Mouse (Mus musculus): Measurements from ENCODE around the gene Lhb.
A peak's percentile ranks its signal among the peaks of the same experiment; 100 is the strongest.
"Not testable (repeated sequence)": the region's sequence is repeated elsewhere in the genome, so short reads cannot be mapped to it uniquely, and the experiment has no call there.

The Lhb gene

DNA sequence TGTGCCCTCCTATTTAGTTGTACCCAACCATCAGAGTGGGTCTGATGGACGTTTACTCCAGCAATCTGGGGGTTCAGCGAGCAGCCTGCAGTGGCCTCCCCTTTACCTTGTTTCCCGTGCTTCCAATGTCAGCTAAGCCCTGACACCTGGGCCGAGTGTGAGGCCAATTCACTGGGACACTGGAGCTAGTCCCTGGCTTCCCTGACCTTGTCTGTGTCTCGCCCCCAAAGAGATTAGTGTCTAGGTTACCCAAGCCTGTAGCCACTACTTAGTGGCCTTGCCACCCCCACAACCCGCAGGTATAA is at the start of gene Lhb:
Gene Lhb, plus strand, starts transcription at position 206 of the 305 bp plus-strand sequence.
- DNase-seq = no peak

DNA sequence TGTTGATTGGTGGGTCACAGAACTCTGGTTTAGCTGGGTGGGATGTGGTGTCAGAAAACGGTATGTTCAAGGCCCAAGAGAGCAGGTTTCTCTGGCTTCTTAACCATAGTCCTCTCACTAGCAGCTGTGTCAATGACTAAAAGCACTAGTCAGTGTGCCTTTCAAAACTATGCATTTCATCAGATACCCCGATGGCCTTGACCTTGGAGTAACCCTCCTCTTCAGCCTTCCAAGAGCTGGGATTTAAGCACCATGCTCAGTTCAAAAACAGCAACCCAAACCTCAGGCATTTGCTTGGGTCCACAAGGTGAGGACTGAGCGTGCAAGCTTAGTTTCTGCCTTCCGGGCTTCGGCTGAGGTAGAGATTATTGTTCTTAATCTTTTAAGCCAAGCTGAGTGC is 48.2 kb upstream of the Lhb start:
- no peak for DNase-seq

DNA sequence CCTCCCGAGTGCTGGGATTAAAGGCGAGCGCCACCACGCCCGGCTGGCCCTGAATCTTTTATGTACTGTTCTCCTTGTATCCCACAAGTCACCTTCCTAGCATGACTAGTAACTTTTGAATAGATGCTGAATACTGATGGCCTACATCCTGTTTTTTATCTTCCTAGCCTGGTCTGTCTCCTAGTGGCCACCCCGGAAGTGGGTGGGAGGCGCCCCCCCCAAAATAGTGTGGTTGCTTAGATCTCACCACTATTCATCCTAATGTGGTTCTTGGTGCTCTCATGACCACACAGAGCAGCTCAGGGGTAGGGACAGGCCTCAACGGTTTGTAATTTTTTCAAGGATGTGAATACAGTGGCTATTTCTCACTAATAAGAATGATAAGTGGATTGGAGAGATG is 46.0 kb upstream of the Lhb start:
- no peak for DNase-seq

DNA sequence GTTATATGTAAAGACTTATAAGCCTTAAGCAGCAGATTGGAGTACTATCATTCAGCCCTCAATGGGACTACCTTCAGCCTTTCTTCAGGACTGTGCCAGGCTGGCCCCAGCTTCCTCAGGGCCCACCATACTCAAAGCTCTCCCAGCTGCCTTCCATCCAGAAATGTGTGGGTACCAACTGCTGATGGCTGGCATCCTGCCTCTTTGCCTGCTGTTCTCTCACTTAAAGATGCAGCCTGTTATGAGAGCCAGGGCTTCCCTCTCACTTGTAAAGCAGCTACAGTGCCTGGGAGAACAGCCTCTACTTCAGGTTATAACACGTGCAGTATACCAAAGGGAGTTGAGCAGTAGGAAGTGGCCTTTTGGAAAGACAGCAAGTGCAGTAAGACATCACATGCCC is 44.6 kb upstream of the Lhb start:
- DNase-seq = no peak

DNA sequence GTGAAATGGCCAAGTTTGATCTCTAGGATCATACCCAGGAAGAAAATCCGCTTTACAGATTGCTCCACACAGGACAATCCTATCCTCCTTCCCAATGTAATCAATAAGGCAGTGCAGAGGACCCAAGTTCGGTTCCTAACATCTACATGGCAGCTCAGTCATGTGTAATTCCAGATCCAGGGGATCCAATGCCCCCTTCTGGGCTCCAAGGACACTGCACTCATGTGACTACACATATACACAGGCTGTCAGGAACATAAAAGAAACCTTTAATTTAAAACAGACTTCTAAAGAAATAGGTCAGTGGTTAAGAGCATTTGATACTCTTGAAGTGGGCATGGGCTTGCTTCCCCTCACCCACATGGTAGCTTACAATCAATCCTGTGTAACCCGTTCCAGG is 34.5 kb upstream of the Lhb start:
- no peak for DNase-seq

DNA sequence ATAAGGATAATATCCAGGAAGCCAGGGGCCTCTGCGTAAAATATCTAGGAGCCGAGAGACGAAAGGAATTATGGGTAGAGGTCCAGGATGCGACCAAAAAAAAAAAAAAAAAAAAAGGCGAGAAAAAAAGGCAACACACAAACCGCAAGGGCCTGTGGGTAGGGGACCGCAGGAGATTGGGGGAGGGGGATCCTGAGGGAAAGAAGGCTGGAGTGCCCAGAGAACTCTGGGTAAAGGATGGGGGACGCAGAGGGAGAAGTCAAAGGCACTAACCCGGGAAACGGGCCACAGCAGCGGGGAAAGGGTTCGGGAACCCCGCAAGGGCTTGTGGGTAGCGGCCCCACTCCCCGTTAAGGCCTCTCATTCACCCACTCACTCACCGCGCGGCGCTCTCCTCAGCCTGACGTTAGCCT is 25.5 kb upstream of the Lhb start:
- no peak for DNase-seq

DNA sequence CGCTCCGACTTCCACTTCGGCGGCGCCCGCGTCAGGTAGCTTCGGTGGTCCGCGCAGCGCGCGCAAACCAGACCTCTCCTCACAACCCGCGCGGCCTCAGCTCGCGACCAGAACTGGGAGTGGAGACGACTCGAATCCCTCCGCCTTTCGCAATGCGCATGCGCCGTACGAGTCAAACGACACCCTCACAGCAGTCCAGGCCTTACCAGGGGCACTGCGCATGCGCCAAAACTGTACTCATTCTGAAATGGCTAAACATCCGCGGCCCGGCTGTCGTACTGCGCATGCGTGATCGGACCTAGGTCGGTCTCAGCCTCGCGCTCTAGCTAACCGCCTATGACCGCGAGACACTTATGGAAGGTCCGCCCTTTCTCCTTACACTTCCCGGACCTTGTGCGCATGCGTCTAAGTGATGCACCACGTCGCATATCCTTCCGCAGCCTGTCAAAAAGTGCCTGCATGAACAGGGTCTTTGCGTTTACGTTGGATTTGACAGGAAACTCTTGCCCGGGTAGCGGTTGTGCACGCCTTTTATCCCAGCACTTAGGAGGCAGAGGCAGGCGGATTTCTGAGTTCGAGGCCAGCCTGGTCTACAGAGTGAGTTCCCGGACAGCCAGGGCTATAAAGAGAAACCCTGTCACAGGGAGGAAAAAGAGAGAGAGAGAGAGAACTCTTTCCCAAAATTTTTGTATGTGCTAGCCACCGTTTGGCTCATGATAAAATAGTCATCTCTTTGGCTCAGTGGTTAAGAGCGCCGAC is 24.9 kb upstream of the Lhb start, which contains the start of gene Snrnp70:
Gene Snrnp70, minus strand, starts transcription at position 165 of the 759 bp plus-strand sequence.
- peak; percentile 100 for DNase-seq

DNA sequence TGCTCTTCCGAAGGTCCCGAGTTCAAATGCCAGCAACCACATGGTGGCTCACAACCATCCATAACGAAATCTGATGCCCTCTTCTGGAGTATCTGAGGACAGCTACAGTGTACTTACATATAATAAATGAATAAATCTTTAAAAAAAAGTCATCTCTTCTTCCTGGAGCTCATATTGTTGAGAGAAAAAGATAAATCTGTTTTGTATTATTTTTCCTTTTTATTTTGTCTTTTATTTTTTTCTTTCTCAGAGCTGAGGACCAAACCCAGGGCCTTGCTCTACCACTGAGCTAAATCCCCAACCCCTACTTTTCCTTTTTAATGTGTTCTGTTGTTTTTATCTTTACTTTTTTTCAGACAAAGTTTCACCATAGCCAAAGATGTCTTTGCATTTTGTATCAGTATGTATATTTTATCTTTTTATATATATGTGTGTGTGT is 24.3 kb upstream of the Lhb start:
- not testable (repeated sequence) for DNase-seq

DNA sequence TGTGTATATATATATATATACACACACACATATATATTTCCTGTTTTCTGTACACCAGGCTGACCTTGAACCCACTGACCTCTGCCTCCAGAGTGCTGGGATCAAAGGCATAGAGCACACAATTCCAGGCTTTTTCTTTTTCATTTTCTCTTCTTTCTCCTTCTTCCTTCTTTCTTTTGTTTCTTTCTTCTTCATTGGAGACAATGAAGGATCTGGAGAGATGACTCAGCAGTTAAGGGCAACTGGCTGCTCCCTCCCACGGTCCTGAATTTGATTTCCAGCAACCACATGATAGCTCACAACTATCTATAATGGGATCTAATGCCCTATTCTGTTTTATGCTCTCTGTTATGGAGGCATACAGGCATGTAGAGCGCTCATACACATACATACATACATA is 23.8 kb upstream of the Lhb start:
- no peak for DNase-seq

DNA sequence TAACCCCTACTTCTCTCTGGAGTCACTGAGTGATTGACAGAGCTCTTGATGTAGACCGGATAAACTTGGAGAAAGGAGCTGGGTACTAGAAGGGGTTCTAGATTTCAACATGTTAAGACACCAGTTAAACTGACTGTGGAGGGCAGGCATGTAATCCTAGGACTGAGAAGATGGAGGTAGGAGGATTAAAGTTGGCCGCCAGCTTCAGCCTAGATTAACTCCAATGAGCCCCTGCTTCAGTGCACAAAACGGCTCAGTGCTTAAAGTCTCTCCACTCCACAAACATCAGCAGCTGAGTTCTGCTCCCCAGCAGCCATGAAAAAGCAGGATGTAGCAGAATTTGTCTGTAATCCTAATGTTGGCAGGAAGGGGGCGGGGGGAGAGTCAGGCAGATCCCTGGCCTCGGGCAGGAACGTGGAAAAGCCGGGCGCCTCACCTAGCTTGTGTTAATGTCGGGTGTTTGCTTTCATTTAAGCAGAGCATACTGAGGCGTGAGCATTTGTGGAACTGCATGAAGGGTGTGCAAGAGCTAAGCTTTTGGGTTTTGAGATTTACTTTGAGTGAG is 19.0 kb upstream of the Lhb start:
- DNase-seq = no peak

DNA sequence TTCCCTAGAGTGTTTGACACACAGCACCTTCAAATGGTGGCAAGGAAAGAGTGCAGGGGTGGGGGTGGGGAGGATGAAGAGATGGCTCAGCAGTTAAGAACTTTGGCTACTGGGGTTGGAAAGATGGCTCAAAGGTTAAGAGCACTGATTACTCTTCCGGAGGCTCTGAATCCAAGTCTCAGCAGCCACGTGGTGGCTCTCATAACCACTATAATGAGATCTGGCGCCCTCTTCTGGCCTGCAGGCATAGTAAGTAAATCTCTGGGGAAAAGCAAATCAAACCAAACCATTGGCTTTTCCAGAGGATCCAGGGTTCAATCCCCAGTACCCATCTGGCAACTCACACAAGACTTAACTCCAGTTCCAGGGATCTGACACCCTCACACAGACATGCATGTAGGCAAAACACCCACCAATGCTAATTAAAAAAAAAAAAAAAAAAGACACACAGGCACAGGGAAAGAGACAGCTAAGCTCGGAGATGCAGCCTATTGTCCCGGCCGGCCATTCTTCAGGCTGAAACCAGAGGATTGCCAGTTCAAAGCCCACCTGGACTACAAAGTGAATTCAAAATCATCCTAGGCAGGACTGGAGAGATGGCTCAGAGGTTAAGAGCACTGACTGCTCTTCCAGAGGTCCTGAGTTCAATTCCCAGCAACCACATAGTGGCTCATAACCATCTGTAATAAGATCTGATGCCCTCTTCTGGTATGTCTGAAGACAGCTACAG is 16.9 kb upstream of the Lhb start:
- no peak for DNase-seq

DNA sequence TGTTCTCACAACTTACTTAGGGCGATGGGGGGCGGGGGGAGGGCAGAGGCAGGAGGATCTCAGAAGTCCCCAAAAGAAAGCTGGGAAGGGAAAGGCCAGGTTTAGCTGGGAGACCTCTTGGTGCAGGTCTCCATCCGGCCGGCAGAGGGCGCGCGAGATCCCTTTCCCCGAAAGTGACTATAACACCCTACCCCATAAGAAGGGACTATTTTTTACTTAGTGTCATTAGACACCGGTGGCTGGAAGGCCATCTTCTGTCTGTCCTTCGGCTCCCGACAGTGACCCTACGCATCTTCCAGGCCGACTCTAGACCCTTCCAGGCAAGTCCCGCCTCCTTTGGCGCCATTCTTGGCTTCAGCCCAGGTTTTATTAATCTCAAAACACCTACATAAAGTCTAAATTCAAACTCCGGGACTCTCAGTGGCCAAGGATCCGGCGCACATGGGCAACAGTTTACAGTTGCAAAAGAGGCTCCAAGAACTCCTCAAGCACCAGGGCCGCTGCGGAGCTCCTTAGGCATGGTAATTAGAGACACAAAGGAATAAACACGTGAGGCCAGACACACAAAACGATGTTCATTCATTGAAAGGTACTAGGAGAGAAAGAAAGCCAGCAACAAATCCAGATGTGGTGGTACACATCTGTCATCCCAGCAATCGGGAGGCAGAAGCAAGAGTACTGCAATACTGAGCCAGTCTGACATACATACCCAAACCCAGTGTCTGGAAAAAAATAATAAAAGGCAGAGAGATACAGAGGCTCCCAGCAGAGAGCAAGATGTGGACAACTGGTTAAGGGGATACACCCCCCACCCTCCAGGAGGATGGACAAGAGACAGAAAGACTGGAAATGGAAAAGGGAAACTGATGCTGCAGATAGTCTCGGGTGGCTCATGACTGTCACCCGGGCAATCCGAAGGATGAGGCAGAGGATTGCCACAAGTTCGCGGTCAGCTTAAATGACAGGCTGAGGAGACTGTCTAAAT is 15.2 kb upstream of the Lhb start, which contains the start of gene Kcna7:
Gene Kcna7, plus strand, starts transcription at position 563 of the 985 bp plus-strand sequence.
- DNase-seq = peak; percentile 59

DNA sequence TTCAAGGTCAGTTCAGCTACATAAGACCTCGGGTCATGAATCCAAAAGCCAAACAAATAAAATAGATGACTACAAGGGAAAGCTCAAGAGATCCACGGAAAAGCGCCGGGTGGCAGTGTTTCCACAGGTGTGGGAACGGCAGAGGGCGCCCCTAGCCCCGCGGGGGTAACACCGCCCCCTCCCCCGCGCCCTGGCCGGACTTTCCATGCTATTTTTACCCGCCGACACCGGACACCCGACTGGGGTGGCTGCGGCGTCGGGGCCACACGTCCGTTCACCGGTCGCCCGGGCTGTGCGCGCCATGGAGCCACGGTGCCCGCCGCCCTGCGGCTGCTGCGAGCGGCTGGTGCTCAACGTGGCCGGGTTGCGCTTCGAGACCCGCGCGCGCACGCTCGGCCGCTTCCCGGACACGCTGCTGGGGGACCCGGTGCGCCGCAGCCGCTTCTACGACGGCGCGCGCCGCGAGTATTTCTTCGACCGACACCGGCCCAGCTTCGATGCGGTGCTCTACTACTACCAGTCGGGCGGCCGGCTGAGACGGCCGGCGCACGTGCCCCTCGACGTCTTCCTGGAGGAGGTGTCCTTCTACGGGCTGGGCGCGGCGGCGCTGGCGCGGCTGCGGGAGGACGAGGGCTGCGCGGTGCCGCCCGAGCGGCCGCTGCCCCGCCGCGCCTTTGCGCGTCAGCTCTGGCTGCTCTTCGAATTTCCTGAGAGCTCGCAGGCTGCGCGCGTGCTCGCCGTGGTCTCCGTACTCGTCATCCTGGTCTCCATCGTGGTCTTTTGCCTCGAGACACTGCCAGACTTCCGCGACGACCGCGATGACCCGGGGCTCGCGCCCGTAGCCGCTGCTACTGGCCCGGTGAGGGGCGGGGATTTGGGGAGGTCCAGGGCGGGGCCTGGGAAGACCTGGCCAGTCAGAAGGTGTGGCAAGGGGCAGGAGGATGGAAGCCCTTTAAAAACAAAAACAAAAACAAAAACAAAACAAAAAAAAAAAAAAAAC is 14.2 kb upstream of the Lhb start:
- no peak for DNase-seq

DNA sequence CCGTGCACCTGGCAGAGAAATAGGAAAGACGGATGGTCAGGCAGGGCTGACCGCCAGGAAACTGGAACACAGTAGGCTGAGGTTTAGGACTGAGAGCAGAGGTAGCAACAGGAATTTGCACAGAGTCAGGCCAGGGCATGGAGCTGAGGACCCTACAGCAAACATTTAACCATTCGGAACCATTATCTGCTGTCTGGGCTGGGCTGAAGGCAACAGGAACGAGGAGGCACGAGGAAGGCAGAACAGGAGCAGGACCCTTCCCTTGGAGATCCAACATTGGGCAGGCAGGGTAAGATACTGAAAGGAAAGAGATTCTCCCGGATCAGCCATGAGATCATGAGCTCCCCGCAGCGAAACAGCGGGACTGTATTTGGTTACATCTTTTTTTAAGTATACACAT is 12.8 kb upstream of the Lhb start:
- no peak for DNase-seq

DNA sequence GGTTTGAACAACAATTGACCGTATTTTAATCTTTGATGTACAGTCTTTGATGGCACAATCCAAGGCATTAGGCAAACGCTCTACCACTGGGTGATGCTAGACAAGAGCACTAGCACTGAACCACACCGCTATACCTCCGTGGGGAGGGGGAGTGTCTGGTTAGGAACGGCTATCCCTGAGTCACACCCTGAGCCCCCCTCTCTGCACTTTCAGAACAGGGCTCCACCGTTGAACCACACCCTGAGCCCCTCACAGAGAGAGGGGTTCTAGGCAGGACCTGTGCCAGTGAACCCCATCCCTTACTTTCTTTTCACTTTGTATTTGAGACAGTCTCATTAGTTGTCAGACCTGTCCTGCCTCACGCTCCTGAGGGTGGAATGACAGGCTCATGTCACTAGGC is 12.3 kb upstream of the Lhb start:
- no peak for DNase-seq

DNA sequence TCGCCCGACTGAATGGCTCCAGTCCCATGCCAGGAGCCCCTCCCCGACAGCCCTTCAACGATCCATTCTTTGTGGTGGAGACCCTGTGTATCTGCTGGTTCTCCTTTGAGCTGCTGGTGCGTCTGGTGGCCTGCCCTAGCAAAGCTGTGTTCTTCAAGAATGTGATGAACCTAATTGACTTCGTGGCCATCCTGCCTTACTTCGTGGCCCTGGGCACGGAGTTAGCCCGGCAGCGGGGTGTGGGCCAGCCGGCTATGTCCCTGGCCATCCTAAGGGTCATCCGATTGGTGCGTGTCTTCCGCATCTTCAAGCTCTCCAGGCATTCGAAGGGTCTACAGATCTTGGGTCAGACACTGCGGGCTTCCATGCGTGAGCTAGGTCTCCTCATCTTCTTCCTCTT is 11.7 kb upstream of the Lhb start:
- no peak for DNase-seq

DNA sequence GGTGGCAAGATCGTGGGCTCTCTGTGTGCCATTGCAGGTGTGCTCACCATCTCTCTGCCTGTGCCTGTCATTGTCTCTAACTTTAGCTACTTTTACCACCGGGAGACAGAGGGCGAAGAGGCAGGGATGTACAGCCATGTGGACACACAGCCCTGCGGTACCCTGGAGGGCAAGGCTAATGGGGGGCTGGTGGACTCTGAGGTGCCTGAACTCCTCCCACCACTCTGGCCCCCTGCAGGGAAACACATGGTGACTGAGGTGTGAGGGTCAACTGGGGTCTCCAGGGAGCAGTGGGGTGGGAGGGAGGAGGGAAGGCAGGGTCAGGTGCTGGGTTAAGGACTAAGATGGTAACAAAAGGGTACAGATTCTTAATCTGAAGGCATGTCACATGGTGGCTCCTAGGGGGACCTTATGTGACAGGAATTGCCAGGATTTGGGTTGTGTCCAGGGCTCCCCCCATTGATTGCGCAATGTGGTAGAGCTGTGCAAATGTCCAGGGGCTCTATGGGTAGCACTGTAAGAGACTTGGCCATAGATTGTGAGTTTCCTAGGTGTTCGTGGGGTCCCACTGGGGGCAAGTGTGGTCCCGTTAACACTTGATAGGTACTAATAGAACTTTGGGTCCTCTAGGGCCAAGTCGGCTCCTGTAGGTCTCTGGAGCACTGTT is 11.0 kb upstream of the Lhb start:
- DNase-seq = no peak

DNA sequence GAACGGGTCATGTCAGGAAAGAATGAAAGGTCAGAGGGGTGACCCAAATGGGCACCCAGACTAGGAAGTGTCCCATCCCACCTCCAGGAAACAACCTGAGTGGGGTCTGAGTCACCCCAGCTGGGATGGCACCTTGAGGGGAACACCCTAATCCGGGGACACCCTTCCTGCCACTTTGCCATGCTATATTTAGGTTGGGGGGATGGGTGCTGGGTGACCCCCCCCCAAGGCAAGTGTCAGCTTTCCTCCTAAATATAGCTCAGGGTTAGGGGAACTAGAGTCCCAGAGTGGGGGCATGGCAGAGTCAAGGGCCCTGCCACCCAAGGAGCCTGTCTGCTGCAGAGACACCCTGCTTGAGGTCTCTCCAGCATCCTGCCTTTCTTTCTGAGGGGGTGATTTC is 8.2 kb upstream of the Lhb start:
- DNase-seq = no peak

DNA sequence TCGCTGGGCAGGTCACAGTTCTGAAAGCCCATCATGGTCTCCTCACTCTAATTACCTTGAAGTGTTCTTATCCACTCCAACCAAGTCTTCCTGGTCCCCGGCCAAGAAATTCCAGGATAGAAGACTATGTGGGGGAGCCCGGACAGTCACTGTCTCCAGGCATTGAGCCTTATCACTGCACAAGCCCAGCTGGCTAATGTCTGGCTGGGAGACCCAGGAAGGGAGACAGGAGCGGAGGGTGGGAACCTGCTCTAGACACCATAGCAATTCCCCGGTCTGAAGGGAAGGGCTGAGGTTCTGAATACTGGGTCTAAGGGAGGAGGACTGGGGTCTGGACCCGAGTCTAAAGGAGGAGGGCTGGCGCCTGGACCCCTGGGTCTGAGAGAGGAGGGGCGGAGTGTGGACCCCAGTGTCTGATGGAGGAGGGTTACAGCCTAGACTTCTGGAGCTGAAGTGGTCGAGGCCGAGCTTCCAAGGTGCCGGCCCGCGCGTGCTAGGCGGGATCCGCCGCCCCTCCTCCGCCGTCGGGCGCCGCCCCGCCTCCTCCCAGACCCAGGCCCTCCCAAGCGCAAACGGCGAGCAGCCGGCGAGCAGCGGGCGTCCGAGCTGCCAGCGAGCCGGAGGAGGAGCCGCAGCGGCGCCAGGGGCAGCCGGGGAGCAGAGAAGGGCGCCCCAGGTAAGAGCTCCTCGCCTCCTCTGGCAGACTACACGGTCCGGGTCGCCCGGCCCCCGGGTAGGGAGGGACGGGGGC is 7.3 kb upstream of the Lhb start, which contains the start of gene Ntf5:
Gene Ntf5, plus strand, starts transcription at position 583 of the 751 bp plus-strand sequence.
- no peak for DNase-seq

Measured in cerebellum, adult 9-11 months (tissue).